Mouse (Mus musculus) cerebellum, adult 2 months (tissue): Measurements from ENCODE around the gene Coq9.

Experiments used
- CTCF ChIP-seq: fragments of 200-500 bp; IDR thresholded peaks from 2 replicates; pipeline ENCODE4 v1.5.1; 2011; ENCODE audit warnings: low read depth, mild to moderate bottlenecking, control low read depth, low read length, moderate library complexity, borderline replicate concordance; ENCODE audit not compliant: insufficient read depth
- POLR2A ChIP-seq: fragments of 200-500 bp; IDR thresholded peaks from 2 replicates; pipeline ENCODE4 v1.6.1; 2011; ENCODE audit warnings: low read length, control low read depth, borderline replicate concordance; ENCODE audit not compliant: insufficient read depth

- TF ChIP-seq POLR2A (no peak), CTCF (no peak)
These were observed 62.5 kb downstream of the Coq9 start for GRCm38 (mm10) chr8:94900617-94901016.
